Mouse (Mus musculus): ENCODE results near the gene Hist1h3f. TPM values are rescaled to one million over a fixed set of nuclear protein-coding genes. Genes with fewer than 3 reads are reported as not detected.
"Not testable (repeated sequence)": the region's sequence is repeated elsewhere in the genome, so short reads cannot be mapped to it uniquely, and the experiment has no call there.

Gene Hist1h3f
- polyA plus RNA-seq, 1 experiment from 2014 or later: 0.32 TPM

- peak overlapping the region; percentile 66 for H3K9ac ChIP-seq (replicated peaks; ENCODE audit: low read depth)
- peak overlapping the region; percentile 56 for H3K4me3 ChIP-seq (ENCODE audit: low read depth, low read length)
- under 1% methylated on average over 18 of the region's 18 CpGs for WGBS
- TF ChIP-seq EP300 (IDR thresholded peaks at IDR 0.05) (peak; percentile 65; the same call in 1 of the 2 replicates), CTCF (IDR thresholded peaks at IDR 0.05) (no peak)
- H3K9me3 ChIP-seq (ENCODE audit: low read length): no peaks in the 10 kb centered on the region
- H3K36me3 ChIP-seq (ENCODE audit: insufficient read depth, low read length): no peaks in the 10 kb centered on the region
- ATAC-seq (peak; percentile 70), DNase-seq (ENCODE audit: low spot score) (peak; percentile 98)
- H3K27ac ChIP-seq (ENCODE audit: low read length): peak overlapping the region; percentile 94
- H3K4me1 ChIP-seq (ENCODE audit: insufficient read depth, low read depth, low read length): no peaks in the 10 kb centered on the region
- H3K27me3 ChIP-seq (replicated peaks; ENCODE audit: insufficient read depth, low read length): no peaks in the 10 kb centered on the region
- peak overlapping the region; percentile 98 for H3K4me2 ChIP-seq (replicated peaks; ENCODE audit: low read depth, low read length)
Measured at GRCm38 (mm10) chr13:23555839-23556416, 12.1 kb downstream of the Hist1h3f start.

DNA sequence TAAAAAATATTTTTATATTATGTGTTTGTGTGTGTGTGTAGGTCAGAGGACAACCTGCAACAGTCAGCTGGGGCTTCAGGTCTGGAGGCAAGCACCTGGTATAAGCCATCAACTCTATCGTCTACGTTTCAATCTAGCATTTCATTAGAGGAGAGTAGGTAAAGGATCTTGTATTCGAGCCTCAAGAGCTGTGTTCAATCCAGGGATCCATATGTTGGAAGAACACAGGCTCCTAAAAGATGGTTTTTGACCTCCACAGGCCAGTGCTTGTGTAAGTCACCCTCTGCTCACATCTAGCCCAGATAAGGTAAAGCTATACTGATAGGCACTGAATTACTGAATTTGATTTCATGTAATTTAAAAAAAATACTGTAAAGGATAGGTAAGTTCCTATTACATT is 13.1 kb downstream of the Hist1h3f start:
- H3K4me2 ChIP-seq (replicated peaks; ENCODE audit: low read depth, low read length): no peak overlapping the region
- H3K36me3 ChIP-seq (ENCODE audit: insufficient read depth, low read length): no peaks in the 10 kb centered on the region
- H3K9me3 ChIP-seq (ENCODE audit: low read length): no peaks in the 10 kb centered on the region
- 54% methylated on average over 3 of the region's 3 CpGs for whole genome bisulfite sequencing
- TF ChIP-seq EP300 (IDR thresholded peaks at IDR 0.05) (no peak), CTCF (IDR thresholded peaks at IDR 0.05) (no peak)
- no peak for ATAC-seq
- peak overlapping the region; percentile 26; the same call in 1 of the 2 replicates for H3K27ac ChIP-seq (ENCODE audit: low read length)
- H3K9ac ChIP-seq (replicated peaks; ENCODE audit: low read depth): no peak overlapping the region
- H3K4me3 ChIP-seq (ENCODE audit: low read depth, low read length): no peak overlapping the region
- no peaks in the 10 kb centered on the region for H3K27me3 ChIP-seq (replicated peaks; ENCODE audit: insufficient read depth, low read length)
- no peak for DNase-seq (ENCODE audit: low spot score)
- no peaks in the 10 kb centered on the region for H3K4me1 ChIP-seq (ENCODE audit: insufficient read depth, low read depth, low read length)

DNA sequence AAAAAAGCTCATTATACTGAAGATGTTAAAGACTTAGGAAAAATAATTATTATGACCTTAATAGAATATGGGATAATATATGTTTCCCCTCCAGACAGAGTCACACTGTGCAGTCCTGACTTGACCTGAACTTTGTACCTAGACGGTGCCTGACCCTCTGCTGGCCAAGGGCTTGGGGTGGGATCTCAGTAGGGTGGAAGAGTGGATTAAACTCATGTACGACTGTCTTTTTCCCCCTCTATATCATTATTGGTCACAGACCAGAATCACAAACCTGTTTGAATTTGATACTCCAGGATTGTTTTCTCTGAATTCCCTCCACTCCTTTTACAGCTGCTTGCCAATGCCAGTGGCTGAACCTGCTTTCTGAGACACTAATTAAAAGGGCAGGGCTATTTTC is 16.8 kb downstream of the Hist1h3f start:
- H3K4me2 ChIP-seq (replicated peaks; ENCODE audit: low read depth, low read length); H3K9ac ChIP-seq (replicated peaks; ENCODE audit: low read depth); ATAC-seq; H3K4me3 ChIP-seq (ENCODE audit: low read depth, low read length); H3K4me1 ChIP-seq (ENCODE audit: insufficient read depth, low read depth, low read length); H3K27me3 ChIP-seq (replicated peaks; ENCODE audit: insufficient read depth, low read length); H3K27ac ChIP-seq (ENCODE audit: low read length); H3K36me3 ChIP-seq (ENCODE audit: insufficient read depth, low read length); H3K9me3 ChIP-seq (ENCODE audit: low read length): not testable (repeated sequence)
- peak; percentile 4 for DNase-seq (ENCODE audit: low spot score)
- 13% methylated on average over 2 of the region's 2 CpGs for WGBS

DNA sequence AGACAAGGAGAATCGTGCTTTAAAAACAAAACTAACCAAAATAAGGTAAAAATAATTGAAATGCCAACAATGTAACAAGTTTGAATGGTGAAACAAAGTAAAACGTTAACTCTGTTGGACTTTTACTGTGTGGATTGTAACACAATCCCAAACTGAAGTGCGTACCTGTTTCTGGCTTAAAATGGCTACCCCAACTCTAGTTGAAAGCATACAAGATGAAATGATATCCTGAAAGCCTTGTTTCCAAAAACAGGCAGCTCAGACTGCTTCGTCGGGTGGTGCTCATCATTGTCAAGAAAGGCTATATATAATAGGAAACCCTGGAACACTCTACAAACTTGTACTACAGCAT is 17.7 kb downstream of the Hist1h3f start:
- H3K9me3 ChIP-seq (ENCODE audit: low read length); H3K36me3 ChIP-seq (ENCODE audit: insufficient read depth, low read length); DNase-seq (ENCODE audit: low spot score); ATAC-seq; H3K4me3 ChIP-seq (ENCODE audit: low read depth, low read length); H3K27me3 ChIP-seq (replicated peaks; ENCODE audit: insufficient read depth, low read length); H3K4me1 ChIP-seq (ENCODE audit: insufficient read depth, low read depth, low read length); H3K9ac ChIP-seq (replicated peaks; ENCODE audit: low read depth); H3K27ac ChIP-seq (ENCODE audit: low read length): not testable (repeated sequence)
- WGBS: 0% methylated on average over 2 of the region's 5 CpGs
- H3K4me2 ChIP-seq (replicated peaks; ENCODE audit: low read depth, low read length): peak overlapping the region; percentile 70

DNA sequence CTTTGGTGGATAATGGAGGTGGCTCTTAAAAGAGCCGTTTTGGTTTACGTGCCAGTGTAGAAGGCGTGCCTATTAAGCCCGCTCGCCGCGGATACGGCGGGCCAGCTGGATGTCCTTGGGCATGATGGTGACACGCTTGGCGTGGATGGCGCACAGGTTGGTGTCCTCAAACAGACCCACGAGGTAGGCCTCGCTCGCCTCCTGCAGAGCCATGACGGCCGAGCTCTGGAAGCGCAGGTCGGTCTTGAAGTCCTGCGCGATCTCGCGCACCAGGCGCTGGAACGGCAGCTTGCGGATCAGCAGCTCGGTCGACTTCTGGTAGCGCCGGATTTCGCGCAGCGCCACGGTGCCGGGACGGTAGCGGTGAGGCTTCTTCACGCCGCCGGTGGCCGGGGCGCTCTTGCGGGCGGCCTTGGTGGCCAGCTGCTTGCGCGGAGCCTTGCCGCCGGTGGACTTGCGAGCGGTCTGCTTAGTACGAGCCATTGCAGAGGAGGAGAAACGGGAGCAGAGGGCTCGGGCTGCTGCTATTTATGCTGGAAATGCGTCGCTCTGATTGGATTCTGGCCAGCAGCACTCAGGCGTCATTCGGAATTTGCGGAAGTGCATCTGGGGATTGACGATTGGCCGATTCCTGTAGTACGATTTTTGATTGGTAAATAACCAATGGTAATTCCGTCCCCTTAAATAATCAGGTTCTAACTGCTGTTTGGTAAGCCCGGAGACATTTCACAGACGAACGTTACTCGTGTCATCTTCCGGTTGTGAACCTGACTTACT is 18.2 kb downstream of the Hist1h3f start, which contains the start of gene Hist1h3e:
Hist1h3e (minus strand) TSS at position 487 of the 777 bp plus-strand sequence.
- H3K4me2 ChIP-seq (replicated peaks; ENCODE audit: low read depth, low read length): peak within 1 kb of the TSS; percentile 70
- ATAC-seq (peak; percentile 90), DNase-seq (ENCODE audit: low spot score) (peak; percentile 99)
- H3K9me3 ChIP-seq (ENCODE audit: low read length); H3K4me1 ChIP-seq (ENCODE audit: insufficient read depth, low read depth, low read length); H3K27me3 ChIP-seq (replicated peaks; ENCODE audit: insufficient read depth, low read length); H3K36me3 ChIP-seq (ENCODE audit: insufficient read depth, low read length): not testable (repeated sequence)
- peak within 1 kb of the TSS; percentile 51 for H3K9ac ChIP-seq (replicated peaks; ENCODE audit: low read depth)
- TF ChIP-seq CTCF (IDR thresholded peaks at IDR 0.05): 0 out of 2 replicates have a peak, but pooled peaks have one; percentile 17
- H3K27ac ChIP-seq (ENCODE audit: low read length): peak within 1 kb of the TSS; percentile 91
- WGBS: under 1% methylated on average over 42 of the region's 67 CpGs
- H3K4me3 ChIP-seq (ENCODE audit: low read depth, low read length): peak within 1 kb of the TSS; percentile 38

- Histone ChIP-seq H3K4me2 (replicated peaks; ENCODE audit: low read depth, low read length) (peak overlapping the region; percentile 70), H3K4me3 (ENCODE audit: low read depth, low read length) (peak overlapping the region; percentile 38), H3K4me1 (ENCODE audit: insufficient read depth, low read depth, low read length) (no peaks in the 10 kb centered on the region), H3K27me3 (replicated peaks; ENCODE audit: insufficient read depth, low read length) (no peaks in the 10 kb centered on the region), H3K27ac (ENCODE audit: low read length) (peak overlapping the region; percentile 91), H3K36me3 (ENCODE audit: insufficient read depth, low read length) (no peaks in the 10 kb centered on the region), H3K9me3 (ENCODE audit: low read length) (no peaks in the 10 kb centered on the region), H3K9ac (replicated peaks; ENCODE audit: low read depth) (peak overlapping the region; percentile 51)
- TF ChIP-seq CTCF (IDR thresholded peaks at IDR 0.05) (peak; percentile 77), EP300 (IDR thresholded peaks at IDR 0.05) (no peak; the same call in 1 of the 2 replicates)
- ATAC-seq: peak; percentile 67
- WGBS: 2% methylated on average over 18 of the region's 18 CpGs
- DNase-seq (ENCODE audit: low spot score): peak; percentile 96
Measured at GRCm38 (mm10) chr13:23562699-23563462, 19.0 kb downstream of the Hist1h3f start.

All from lung, postnatal 0 days (tissue).